Mouse (Mus musculus) embryonic stem cell, embryonic (primary cell): ENCODE data around the gene Cdc37.

Experiments used
- CTCF ChIA-PET, 4 experiments: fragments of 300-600 bp in 2 of 4; fragments of 350-600 bp in 2 of 4; sonication (Branson Sonifier 250); formaldehyde crosslinking; loops; one replicate each; lab custom pipeline; 2022; ENCODE audit warnings: inconsistent platforms in 2 of 4; lab: Charles Lee
- POLR2A ChIA-PET, 4 experiments: fragments of 300-600 bp in 2 of 4; fragments of 350-600 bp in 2 of 4; sonication (Branson Sonifier 250); formaldehyde crosslinking; loops; one replicate each; lab custom pipeline; 2022; ENCODE audit warnings: antibody characterized with exemption in 4 of 4, inconsistent platforms in 1 of 4; lab: Charles Lee

Cdc37 gene

GRCm38 (mm10) chr9:21180841-21181240 lies 31.1 kb upstream of the Cdc37 start:
- CTCF ChIA-PET: interaction anchor here in 3 of 4 experiments (0.6 to 1.8 kb wide), 6 partner anchors 12 to 129 kb away, joined by 3 to 9 read pairs (median 4); no protein-coding TSS in a partner anchor
- POLR2A ChIA-PET: interaction anchor here in 3 of 4 experiments (0.5 to 1.9 kb wide), 13 partner anchors 8 to 1182 kb away, joined by 3 to 7 read pairs (median 3); partner anchors contain the start of genes Gm38431 (in 2 of the 3) and Raver1 (in 2 of the 3)

DNA sequence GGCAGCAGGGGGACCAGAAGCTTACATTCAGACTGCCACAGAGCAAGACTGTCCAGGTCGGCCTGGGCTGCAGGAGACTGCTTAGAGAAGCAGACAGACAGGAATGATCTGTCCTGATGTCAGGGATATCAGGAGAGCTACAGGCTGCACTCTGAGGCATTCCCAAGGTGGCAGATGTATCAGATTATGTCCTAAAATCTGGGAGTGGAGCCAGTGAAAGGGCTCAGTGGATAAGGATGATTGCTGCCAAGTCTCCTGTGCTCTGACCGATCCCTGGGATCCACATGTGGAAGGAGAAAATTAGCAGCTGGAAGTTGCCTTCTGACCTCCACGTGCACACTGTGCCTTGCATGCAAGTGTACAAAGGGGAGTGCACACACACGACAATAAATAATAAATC lies 30.6 kb upstream of the Cdc37 start:
- CTCF ChIA-PET: interaction anchor here in 2 of 4 experiments (1.0 to 1.8 kb wide), 4 partner anchors 11 to 40 kb away, joined by 3 to 9 read pairs (median 3); no protein-coding TSS in a partner anchor
- POLR2A ChIA-PET: interaction anchor here in 2 of 4 experiments (1.0 to 1.9 kb wide), 7 partner anchors 9 to 365 kb away, joined by 3 to 7 read pairs (median 3); partner anchors contain the start of genes Gm38431 (in 1 of the 2) and Raver1 (in 1 of the 2)

DNA sequence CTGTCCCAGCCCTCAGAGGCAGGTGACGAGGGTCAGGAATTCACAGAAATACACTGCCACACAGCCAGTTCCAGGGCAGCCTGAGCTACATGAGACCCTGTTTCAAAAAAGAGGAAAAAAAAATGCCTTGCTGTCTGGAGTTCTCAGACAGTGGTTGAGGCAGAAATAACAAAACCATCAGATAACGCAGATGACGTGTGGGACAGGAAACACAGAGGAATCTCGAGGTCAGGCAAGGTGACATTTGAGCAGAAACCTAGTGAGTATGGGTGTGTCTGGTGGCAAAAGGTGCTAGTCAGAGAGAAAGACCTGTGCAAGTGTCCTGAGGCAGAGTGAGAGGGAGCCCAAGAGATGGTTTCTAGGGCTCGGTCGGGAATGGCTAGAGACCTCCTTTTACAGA lies 22.6 kb upstream of the Cdc37 start:
- CTCF ChIA-PET: interaction anchor here in 3 of 4 experiments (0.6 to 2.0 kb wide), 6 partner anchors 10 to 48 kb away, joined by 3 to 6 read pairs (median 4); no protein-coding TSS in a partner anchor
- POLR2A ChIA-PET: interaction anchor here in 2 of 4 experiments (1.0 to 1.8 kb wide), 6 partner anchors 9 to 48 kb away, joined by 3 to 5 read pairs (median 4); no protein-coding TSS in a partner anchor

DNA sequence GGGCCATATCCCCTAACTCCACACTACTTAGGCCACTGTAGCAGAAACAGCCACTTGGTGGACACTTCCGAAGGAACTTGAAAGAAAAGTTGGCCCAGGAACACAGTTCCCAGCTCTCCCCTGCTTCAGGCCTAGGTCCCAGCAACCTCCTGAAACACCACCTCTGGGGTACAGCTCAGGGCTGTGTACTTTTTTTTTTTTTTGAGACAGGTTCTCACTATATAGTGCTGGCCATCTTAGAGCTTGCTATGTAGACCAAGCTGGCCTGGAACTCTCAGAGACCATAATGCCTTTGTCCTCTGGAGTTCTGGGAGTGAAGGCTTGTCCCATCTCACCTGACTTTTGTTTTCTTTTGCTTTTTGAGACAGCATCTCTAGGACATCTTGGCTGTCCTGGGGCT lies 19.4 kb upstream of the Cdc37 start:
- ChIA-PET CTCF (interaction anchor here (0.6 to 3.7 kb wide), 33 partner anchors 8 to 455 kb away, joined by 3 to 25 read pairs (median 3); partner anchors contain the start of gene Eif3g (in 2 of the 4)), POLR2A (interaction anchor here in 2 of 4 experiments (1.1 to 2.1 kb wide), 4 partner anchors 9 to 377 kb away, joined by 4 to 8 read pairs (median 6); no protein-coding TSS in a partner anchor)

DNA sequence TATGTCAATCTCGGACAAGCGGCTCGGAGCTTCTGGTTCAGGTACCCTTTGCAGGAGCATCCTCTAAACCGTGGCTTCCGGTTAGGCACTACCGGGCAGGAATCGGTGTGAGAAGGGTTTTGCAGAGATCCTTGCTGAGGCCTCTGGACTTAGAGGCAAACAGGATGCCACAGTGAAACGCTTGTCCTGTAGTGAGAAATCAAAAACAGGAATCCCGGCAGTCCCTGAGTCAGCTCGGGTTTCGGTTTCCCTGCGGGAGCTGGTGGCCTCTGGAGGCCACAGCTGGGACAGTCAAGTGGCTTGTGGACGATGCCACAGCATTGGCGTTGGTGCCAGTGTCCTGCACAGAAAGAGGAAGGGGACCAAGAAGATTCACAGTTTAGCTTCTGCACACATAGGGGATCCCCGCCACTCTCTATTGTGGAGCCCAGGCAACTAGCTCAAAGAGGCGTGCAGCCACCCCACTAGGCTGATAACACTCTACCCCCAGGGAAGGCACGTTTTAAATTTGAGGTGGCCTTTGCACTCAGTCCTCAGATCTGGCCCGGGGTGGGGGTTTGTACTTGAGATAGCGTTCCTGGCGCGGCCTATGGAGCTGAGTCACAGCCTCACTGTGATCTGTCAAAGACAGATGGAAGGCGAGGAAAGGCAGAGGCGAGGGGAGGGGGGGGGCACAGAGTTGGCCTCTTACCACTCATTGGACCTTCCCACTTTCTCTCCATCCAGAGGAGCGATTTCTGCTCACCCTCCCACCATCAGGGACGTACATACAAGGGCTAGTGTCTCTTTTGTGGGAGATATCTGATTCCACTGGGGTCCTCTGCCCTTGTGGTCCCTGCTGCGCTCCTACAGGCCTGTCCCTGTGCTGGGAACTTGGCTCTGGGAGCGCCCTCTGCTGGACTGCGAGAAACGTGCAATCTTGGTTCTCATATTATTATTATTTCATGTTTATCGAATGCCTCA lies 18.7 kb upstream of the Cdc37 start:
- POLR2A ChIA-PET: interaction anchor here in 3 of 4 experiments (0.5 to 2.1 kb wide), 16 partner anchors 9 to 673 kb away, joined by 3 to 8 read pairs (median 4); partner anchors contain the start of genes Gm38431 (in 1 of the 3) and Raver1 (in 1 of the 3)
- CTCF ChIA-PET: interaction anchor here (0.5 to 3.7 kb wide), 53 partner anchors 7 to 456 kb away, joined by 3 to 25 read pairs (median 4); partner anchors contain the start of genes Eif3g (in 2 of the 4) and Icam5 (in 1 of the 4)

GRCm38 (mm10) chr9:21167140-21168097 lies 17.6 kb upstream of the Cdc37 start:
- CTCF ChIA-PET: interaction anchor here (0.5 to 3.7 kb wide), 30 partner anchors 8 to 336 kb away, joined by 3 to 25 read pairs (median 4); partner anchors contain the start of genes Eif3g (in 1 of the 4) and Icam5 (in 1 of the 4)
- POLR2A ChIA-PET: interaction anchor here (0.5 to 2.1 kb wide), 25 partner anchors 9 to 674 kb away, joined by 3 to 8 read pairs (median 4); partner anchors contain the start of genes Gm38431 (in 1 of the 4) and Raver1 (in 1 of the 4)

DNA sequence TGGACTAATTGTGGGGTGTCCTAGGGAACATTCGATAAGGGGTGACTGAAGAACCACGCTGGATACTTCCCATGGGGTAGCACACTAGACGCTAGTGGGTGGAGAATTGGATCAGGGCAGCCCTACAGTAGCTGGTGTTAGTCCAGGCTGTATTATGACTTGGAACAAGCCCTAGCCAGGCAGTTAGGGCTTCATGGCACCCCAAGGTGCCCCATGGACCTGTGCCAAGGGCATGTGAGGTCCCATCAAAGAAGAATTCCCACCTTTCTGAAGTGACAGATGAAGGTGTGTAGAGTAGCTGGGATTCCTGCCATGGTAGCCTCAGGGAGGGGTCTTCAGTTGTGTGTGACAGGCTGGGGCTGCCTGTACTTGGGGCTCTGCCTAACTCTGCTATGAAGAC lies 16.7 kb upstream of the Cdc37 start:
- CTCF ChIA-PET: interaction anchor here (0.6 to 3.7 kb wide), 11 partner anchors 11 to 251 kb away, joined by 3 to 25 read pairs (median 3); no protein-coding TSS in a partner anchor
- POLR2A ChIA-PET: interaction anchor here in 2 of 4 experiments (0.7 to 1.7 kb wide), 9 partner anchors 9 to 80 kb away, joined by 3 to 5 read pairs (median 3); no protein-coding TSS in a partner anchor

DNA sequence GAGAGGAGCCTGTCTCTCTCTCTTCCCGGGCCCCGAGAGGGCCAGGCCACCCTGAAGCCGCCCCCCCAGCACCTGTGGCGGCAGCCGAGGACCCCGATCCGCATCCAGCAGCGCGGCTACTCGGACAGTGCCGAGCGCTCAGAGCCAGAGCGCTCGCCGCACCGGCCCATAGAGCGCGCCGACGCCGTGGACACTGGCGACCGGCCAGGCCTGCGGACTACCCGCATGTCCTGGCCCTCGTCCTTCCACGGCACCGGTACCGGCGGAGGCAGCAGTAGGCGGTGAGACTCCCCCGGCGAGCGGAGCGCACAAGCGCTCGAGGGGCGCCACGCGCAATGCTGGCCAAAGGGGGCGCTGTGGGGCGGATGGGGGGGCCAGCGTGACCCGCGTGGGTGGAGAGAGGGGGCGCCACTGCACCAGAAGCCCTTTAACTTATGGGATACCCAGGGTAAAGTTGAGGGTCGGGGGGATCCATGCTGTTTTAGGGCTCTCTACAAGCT lies 16.2 kb upstream of the Cdc37 start:
- ChIA-PET POLR2A (interaction anchor here in 3 of 4 experiments (0.6 to 1.7 kb wide), 7 partner anchors 9 to 403 kb away, joined by 3 to 7 read pairs (median 4); no protein-coding TSS in a partner anchor), CTCF (interaction anchor here (0.6 to 3.7 kb wide), 9 partner anchors 12 to 252 kb away, joined by 3 to 25 read pairs (median 3); no protein-coding TSS in a partner anchor)

DNA sequence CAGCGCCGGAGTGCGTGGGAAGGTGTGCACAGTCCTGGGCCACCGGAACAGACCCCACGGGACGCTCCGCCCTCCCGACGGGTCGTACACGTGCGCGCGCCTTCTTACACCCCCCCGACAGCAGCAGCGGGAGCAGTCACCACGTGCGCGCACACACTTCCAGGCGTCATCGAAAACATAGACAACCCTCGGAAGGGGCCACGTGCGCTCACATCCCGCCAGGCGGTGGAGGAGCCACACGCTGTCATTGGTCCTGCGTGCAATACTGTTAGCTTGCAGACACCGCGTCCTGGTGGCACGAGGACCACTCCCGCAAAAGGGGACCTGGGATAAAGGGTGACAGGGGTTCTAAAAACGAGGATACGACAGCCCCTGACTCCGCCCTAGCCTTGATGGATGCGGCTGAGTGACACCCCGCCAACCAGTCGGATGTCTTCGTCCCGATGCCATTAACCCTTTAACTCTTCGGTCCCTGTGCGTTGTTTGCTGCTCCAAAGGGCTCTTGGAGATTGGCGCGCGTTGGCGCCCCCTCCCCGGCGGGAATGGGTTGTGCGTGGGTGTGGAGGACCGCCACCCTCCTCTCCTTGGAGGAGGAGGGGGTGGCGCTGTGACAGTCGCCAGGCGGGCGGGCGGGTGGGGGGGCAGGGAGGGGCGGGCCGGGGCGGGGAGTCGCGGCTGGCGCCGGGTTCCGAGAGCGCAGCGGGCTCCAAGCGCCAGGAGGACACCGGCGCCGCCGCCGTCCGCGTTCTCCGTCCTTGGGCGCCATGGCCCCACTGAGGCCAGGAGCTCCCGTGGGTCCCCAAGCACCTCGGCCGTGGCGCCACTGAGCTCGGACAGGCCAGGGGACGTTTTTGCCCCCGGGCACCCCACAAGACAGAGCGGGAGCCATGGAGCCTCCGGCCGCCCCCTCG lies 15.5 kb upstream of the Cdc37 start, which contains the start of gene Pde4a:
TSS of gene Pde4a (plus strand) at position 674 of the 911 bp plus-strand sequence.
- ChIA-PET CTCF (interaction anchor here in 2 of 4 experiments (1.2 to 1.7 kb wide), 3 partner anchors 11 to 55 kb away, joined by 3 to 6 read pairs (median 3); no protein-coding TSS in a partner anchor), POLR2A (interaction anchor here in 3 of 4 experiments (0.5 to 1.7 kb wide), 8 partner anchors 12 to 402 kb away, joined by 3 to 7 read pairs (median 4); no protein-coding TSS in a partner anchor)

DNA sequence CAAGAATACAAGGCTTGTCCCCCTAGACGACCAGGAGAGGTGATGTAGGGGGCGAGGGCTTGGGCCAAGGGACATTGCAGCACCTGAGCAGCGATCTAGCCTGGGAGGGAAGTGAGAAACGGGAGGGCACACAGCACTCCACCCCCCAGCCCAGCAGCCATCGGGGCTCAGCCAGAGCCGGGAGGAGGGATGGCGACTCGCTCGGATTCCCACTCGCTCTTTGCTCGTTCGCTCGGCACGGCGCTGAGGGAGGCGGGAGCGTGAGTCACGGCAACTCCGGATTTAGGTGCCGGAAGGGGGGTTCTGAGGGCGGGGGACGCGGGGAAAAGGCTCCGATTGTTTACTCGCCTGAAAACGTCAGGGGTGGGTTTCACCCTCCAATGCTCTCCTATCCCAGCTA lies 14.3 kb upstream of the Cdc37 start:
- ChIA-PET POLR2A (interaction anchor here in 2 of 4 experiments (0.9 to 1.9 kb wide), 5 partner anchors 11 to 188 kb away, joined by 3 to 4 read pairs (median 3); partner anchors contain the start of genes Gm38431 (in 1 of the 2) and Raver1 (in 1 of the 2)), CTCF (interaction anchor here in 3 of 4 experiments (0.6 to 1.4 kb wide), 5 partner anchors 10 to 202 kb away, joined by 3 to 5 read pairs (median 3); no protein-coding TSS in a partner anchor)

GRCm38 (mm10) chr9:21163086-21164050 lies 13.6 kb upstream of the Cdc37 start:
- ChIA-PET POLR2A (interaction anchor here in 2 of 4 experiments (0.9 to 3.4 kb wide), 5 partner anchors 41 to 188 kb away, joined by 3 to 10 read pairs (median 3); partner anchors contain the start of genes Gm38431 (in 1 of the 2) and Raver1 (in 1 of the 2)), CTCF (interaction anchor here in 3 of 4 experiments (0.6 to 1.4 kb wide), 3 partner anchors 57 to 152 kb away, joined by 3 to 4 read pairs (median 3); no protein-coding TSS in a partner anchor)

- ChIA-PET POLR2A (interaction anchor here in 3 of 4 experiments (0.6 to 3.4 kb wide), 44 partner anchors 9 to 563 kb away, joined by 3 to 20 read pairs (median 4); partner anchors contain the start of genes Gm38431 (in 3 of the 3), Raver1 (in 3 of the 3), Cdkn2d (in 2 of the 3) and Icam1 (in 2 of the 3)), CTCF (interaction anchor here (0.6 to 2.2 kb wide), 62 partner anchors 7 to 421 kb away, joined by 3 to 27 read pairs (median 4); partner anchors contain the start of genes Cdkn2d (in 2 of the 4), Icam4 (in 1 of the 4), Icam5 (in 1 of the 4) and Qtrt1 (in 1 of the 4))
These were observed 11.6 kb upstream of the Cdc37 start for GRCm38 (mm10) chr9:21161209-21161909.

DNA sequence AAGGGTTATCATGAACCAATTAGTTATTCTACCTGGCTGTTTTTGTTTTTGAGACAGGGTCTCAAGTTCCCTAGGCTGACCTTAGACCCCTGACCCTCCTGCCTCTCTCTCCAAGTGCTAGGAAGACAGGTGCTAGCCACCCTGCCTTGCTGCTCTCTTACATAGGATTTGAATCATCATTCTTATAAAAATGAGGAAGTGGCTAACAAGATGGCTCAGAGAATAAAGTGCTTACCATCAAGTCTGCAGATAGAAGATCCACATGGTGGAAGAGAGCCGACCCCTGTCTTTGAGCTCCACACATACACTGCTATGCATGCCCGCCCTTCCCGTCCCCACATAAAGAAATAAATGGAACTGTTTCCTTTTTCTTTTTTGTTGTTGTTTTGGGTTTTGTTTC lies 5.0 kb upstream of the Cdc37 start:
- ChIA-PET POLR2A (interaction anchor here in 2 of 4 experiments (1.4 to 3.0 kb wide), 4 partner anchors 17 to 212 kb away, joined by 3 to 18 read pairs (median 3); partner anchors contain the start of genes Gm38431 (in 1 of the 2) and Raver1 (in 1 of the 2)), CTCF (interaction anchor here in 2 of 4 experiments (1.1 to 2.9 kb wide), 2 partner anchors 13 to 202 kb away, joined by 4 to 8 read pairs; no protein-coding TSS in a partner anchor)
